Comparison of ENCODE assay signal across 7 mouse cellular contexts in genomic region chr2:30205629-30206357, GRCm38 (mm10). TPM values are rescaled to one million over a fixed set of nuclear protein-coding genes. Genes with fewer than 3 reads are reported as not detected.
DNase-seq lines count a peak whose midpoint lies in the region; ATAC-seq lines count a peak whose summit lies in the region.

Kyat1 (minus strand) TSS chr2:30205847.

- H3K4me1 ChIP-seq in intestine, embryonic 15.5 days (replicated peaks), result peaks cover 11% of the 10 kb centered on the region; the same call in 1 of the 2 replicates
- peaks cover 19% of the 10 kb centered on the region for H3K4me1 ChIP-seq in midbrain, embryonic 10.5 days

- intact Hi-C loops in gastrocnemius, postnatal 36 days (cut with DNase I), result loop anchor here (2.0 kb wide), 1 partner anchor 31 kb away; the partner anchor contains the start of gene Lrrc8a
- intact Hi-C loops in left cerebral cortex, postnatal 25 days (cut with DNase I), result loop anchor here (1.0 to 2.0 kb wide), 2 partner anchors 27 to 32 kb away; partner anchors contain the start of genes Lrrc8a and Spout1

- no peaks in the 10 kb centered on the region for H3K36me3 ChIP-seq in intestine, embryonic 15.5 days
- H3K36me3 ChIP-seq in midbrain, embryonic 10.5 days, result no peaks in the 10 kb centered on the region

- WGBS in intestine, embryonic 15.5 days, result under 1% methylated on average over 44 of the region's 44 CpGs
- WGBS in midbrain, embryonic 10.5 days, result under 1% methylated on average over 44 of the region's 44 CpGs

- DNase-seq in adrenal gland, adult 2 months, result peak; percentile 95
- peak; percentile 89 for DNase-seq in embryo, embryonic 11.5 days (ENCODE audit: low read depth, low spot score)
- peak; percentile 92 for DNase-seq in gastrocnemius, postnatal 36 days
- DNase-seq in left cerebral cortex, postnatal 25 days (ENCODE audit: low spot score in 2 of 2), result peak; percentile 91 to 96
- DNase-seq in midbrain, embryonic 10.5 days (ENCODE audit: low spot score), result peak; percentile 95
- peak; percentile 88 for DNase-seq in right cerebral cortex, postnatal 4 days

- H3K9me3 ChIP-seq in intestine, embryonic 15.5 days, result no peaks in the 10 kb centered on the region
- no peaks in the 10 kb centered on the region for H3K9me3 ChIP-seq in midbrain, embryonic 10.5 days (replicated peaks)

- H3K27ac ChIP-seq in intestine, embryonic 15.5 days, result peak within 1 kb of the TSS; percentile 88
- H3K27ac ChIP-seq in midbrain, embryonic 10.5 days (replicated peaks), result peak within 1 kb of the TSS; percentile 78

- peak within 1 kb of the TSS; percentile 84 for H3K4me3 ChIP-seq in intestine, embryonic 15.5 days (replicated peaks)
- H3K4me3 ChIP-seq in midbrain, embryonic 10.5 days, result peak within 1 kb of the TSS; percentile 82

- H3K27me3 ChIP-seq in intestine, embryonic 15.5 days (replicated peaks), result no peaks in the 10 kb centered on the region
- no peaks in the 10 kb centered on the region for H3K27me3 ChIP-seq in midbrain, embryonic 10.5 days (ENCODE audit: low read depth, poor library complexity, severe bottlenecking)

- peak within 1 kb of the TSS; percentile 83 for H3K4me2 ChIP-seq in intestine, embryonic 15.5 days (replicated peaks)

- H3K9ac ChIP-seq in intestine, embryonic 15.5 days, result peak within 1 kb of the TSS; percentile 69

- ATAC-seq in intestine, embryonic 15.5 days, result peak; percentile 95

RNA-seq across cellular contexts. Expression of gene Kyat1, which starts in this region (rescaled TPM):
- total RNA-seq in adrenal gland, adult 2 months (2021), result 10 to 100 TPM; 22.1 to 23.9 TPM
- 28.7 and 37.3 TPM in 2 replicates for polyA plus RNA-seq in adrenal gland, adult 2 months (2012; rRNA removed)
- total RNA-seq in gastrocnemius, postnatal 36 days (2021), result 10 to 100 TPM; 26.8 to 29.5 TPM
- 18.4 and 19.6 TPM in 2 replicates for polyA plus RNA-seq in intestine, embryonic 15.5 days (2015; fragmentation: Nextera tagmentation; extraction: Ambion mirVana)
- total RNA-seq in left cerebral cortex, postnatal 25 days (2021), result 10 to 100 TPM; 12.2 to 16.7 TPM
- 8.3 and 10.6 TPM in 2 replicates for polyA plus RNA-seq in midbrain, embryonic 10.5 days (2016; fragmentation: Nextera tagmentation; extraction: Ambion mirVana)

Comparison
In these comparisons a context has a peak if more than half of its experiments do, and no peak if none do; other contexts are left out.
1. Peak in every context shown above with its lines: DNase-seq, ATAC-seq, H3K4me3 ChIP-seq and H3K27ac ChIP-seq.